Mouse (Mus musculus) heart, embryonic 14.5 days (tissue): ENCODE measurements at regions not wholly inside any gene's neighbourhood (a gene's known extent, or its start where the extent isn't known, plus 50 kb on each side); places are given as distances from the start of the nearest gene placed in this dataset.
A peak's percentile ranks its signal among the peaks of the same experiment; 100 is the strongest.

Experiments used
- ATAC-seq: fragments of 200-750 bp; cut with Nextera tagmentation; 2 replicates; pipeline ENCODE4 v1.8.0; 2017; ENCODE audit warnings: low read depth, moderate TSS enrichment; ENCODE audit not compliant: insufficient number of reproducible peaks, insufficient read depth, low FRiP score
- H3K27ac ChIP-seq, 2 experiments: fragments of 200-500 bp in 1 of 2; fragments of 300-500 bp in 1 of 2; sonication (generic) in 1 of 2; replicated peaks in 1 of 2; 2 replicates each; pipeline ENCODE4 v1.5.1; 2012 to 2014; ENCODE audit warnings: low read depth in 2 of 2, low read length in 2 of 2, control low read depth in 1 of 2, mild to moderate bottlenecking in 1 of 2, mixed read lengths in 1 of 2; ENCODE audit not compliant: control insufficient read depth in 1 of 2, insufficient read depth in 1 of 2
- H3K27me3 ChIP-seq: fragments of 300-500 bp; sonication (generic); 2 replicates; pipeline ENCODE4 v1.6.1; 2014; ENCODE audit warnings: mild to moderate bottlenecking, low read length, control low read depth; ENCODE audit not compliant: control insufficient read depth, insufficient read depth
- H3K36me3 ChIP-seq: fragments of 300-500 bp; sonication (generic); 2 replicates; pipeline ENCODE4 v1.6.1; 2014; ENCODE audit warnings: mild to moderate bottlenecking, control low read depth, low read length, mixed read lengths; ENCODE audit not compliant: control insufficient read depth, insufficient read depth
- H3K4me1 ChIP-seq, 2 experiments: fragments of 200-500 bp in 1 of 2; fragments of 300-500 bp in 1 of 2; sonication (generic) in 1 of 2; 2 replicates each; pipeline ENCODE4 v1.6.1; 2012 to 2014; ENCODE audit warnings: low read length in 2 of 2, control low read depth in 1 of 2, mixed read lengths in 1 of 2; ENCODE audit not compliant: control insufficient read depth in 2 of 2, insufficient read depth in 2 of 2
- H3K4me2 ChIP-seq: fragments of 300-500 bp; sonication (generic); 2 replicates; pipeline ENCODE4 v1.6.1; 2014; ENCODE audit warnings: mild to moderate bottlenecking, low read length
- H3K4me3 ChIP-seq, 2 experiments: fragments of 200-500 bp in 1 of 2; fragments of 300-500 bp in 1 of 2; sonication (generic) in 1 of 2; 2 replicates each; pipeline ENCODE4 v1.5.1; 2012 to 2014; ENCODE audit warnings: low read length in 2 of 2, mild to moderate bottlenecking in 2 of 2, control low read depth in 1 of 2, low read depth in 1 of 2, moderate library complexity in 1 of 2; ENCODE audit not compliant: control insufficient read depth in 1 of 2, insufficient read depth in 1 of 2
- H3K9ac ChIP-seq: fragments of 300-500 bp; sonication (generic); 2 replicates; pipeline ENCODE4 v1.6.1; 2014; ENCODE audit warnings: mild to moderate bottlenecking, low read length
- H3K9me3 ChIP-seq: fragments of 300-500 bp; sonication (generic); 2 replicates; pipeline ENCODE4 v1.6.1; 2016; ENCODE audit warnings: low read length, control low read depth; ENCODE audit not compliant: control insufficient read depth
- WGBS: fragments of 180-500 bp; shearing (Covaris S2); extraction: QIAGEN DNeasy Blood & Tissue Kit; methylation state at CpG from one replicate; pipeline ENCODE4 v1.1.7; 2014; 5-methylcytosine and 5-hydroxymethylcytosine counted together

DNA sequence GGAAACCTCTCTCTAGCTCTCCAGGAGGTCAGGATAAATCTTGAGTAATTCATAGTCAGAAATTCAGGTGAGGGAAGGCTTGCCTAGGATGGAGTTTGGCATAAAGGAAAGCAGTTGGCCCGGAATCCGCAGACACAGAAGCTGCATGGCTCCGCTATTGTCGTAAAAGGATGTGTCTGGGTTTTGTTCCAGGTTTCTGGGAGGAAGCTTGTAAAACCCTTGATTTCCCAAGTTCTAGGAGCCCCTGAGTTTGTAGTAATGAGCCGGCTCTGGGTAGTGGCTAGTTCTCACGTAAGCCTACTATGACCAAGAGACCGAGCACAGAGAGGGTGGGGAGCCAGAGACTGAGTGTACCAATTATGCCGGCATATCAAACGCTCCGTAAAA, 52.7 kb upstream of the Gm21915 start:
- no peaks in the 10 kb centered on the region for H3K36me3 ChIP-seq
- WGBS, result 41% methylated on average over 10 of the region's 10 CpGs
- ATAC-seq, result no peak
- H3K4me1 ChIP-seq, result peaks cover 5 to 13% of the 10 kb centered on the region in 2 experiments
- no peak overlapping the region; the same call in 1 of the 2 replicates for H3K9ac ChIP-seq
- peak overlapping the region; percentile 71 for H3K4me2 ChIP-seq
- H3K27me3 ChIP-seq, result no peaks in the 10 kb centered on the region
- H3K27ac ChIP-seq, result no peak overlapping the region
- no peaks in the 10 kb centered on the region for H3K9me3 ChIP-seq
- peak overlapping the region in 1 of 2 experiments; percentile 32; a peak in 1 of 4 replicates for H3K4me3 ChIP-seq

- Histone ChIP-seq H3K27me3 (no peaks in the 10 kb centered on the region), H3K9ac (peak overlapping the region; percentile 61; the same call in 1 of the 2 replicates), H3K4me1 (peaks cover 5 to 13% of the 10 kb centered on the region in 2 experiments), H3K4me3 (peak overlapping the region in 1 of 2 experiments; percentile 32; a peak in 2 of 4 replicates), H3K9me3 (no peaks in the 10 kb centered on the region), H3K4me2 (peak overlapping the region; percentile 71), H3K27ac (no peak overlapping the region), H3K36me3 (no peaks in the 10 kb centered on the region)
- no peak for ATAC-seq
- WGBS, result 4% methylated on average over 20 of the region's 20 CpGs
Observed at GRCm38 (mm10) chr9:40617036-40617675, 53.3 kb upstream of the Gm21915 start.

DNA sequence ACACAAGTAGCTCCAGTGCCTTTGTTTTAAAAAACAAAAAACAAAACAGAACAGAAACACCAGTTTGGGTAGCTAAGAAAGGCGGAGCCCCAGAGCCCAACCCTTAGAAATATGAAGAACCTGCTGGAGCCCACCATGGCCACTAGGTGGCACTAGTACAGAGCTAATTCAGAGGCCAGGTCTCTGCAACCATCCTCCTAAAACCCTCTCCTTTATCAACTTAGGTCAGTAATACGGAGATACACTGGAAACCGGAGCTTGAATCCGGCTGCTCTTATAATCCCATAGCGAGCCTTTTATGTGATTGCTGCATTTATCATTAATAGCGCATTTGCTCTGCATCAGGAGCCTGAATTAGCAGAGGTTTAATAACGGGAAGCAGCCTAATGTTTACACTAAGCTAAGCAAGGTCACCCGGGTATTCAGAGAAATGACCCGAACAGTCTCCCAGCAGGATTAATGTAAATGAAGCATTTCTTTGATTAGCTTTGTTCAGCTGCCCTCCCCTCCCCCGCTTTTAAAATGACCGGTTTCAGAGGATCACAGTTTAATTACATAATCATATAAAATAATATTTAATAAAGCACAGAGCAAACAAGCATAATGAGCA, 53.9 kb upstream of the Gm21915 start:
- peak overlapping the region; percentile 71 for H3K4me2 ChIP-seq

GRCm38 (mm10) chr9:40615891-40616290, 54.5 kb upstream of the Gm21915 start:
- H3K27me3 ChIP-seq, result no peaks in the 10 kb centered on the region
- no peak overlapping the region for H3K27ac ChIP-seq
- no peaks in the 10 kb centered on the region for H3K36me3 ChIP-seq
- H3K9me3 ChIP-seq, result 0 out of 2 replicates have a peak, but pooled peaks cover 3% of the 10 kb centered on the region
- no peak for ATAC-seq
- H3K9ac ChIP-seq, result no peak overlapping the region
- H3K4me2 ChIP-seq, result peak overlapping the region; percentile 71; the same call in 1 of the 2 replicates
- peaks cover 5 to 13% of the 10 kb centered on the region in 2 experiments for H3K4me1 ChIP-seq
- H3K4me3 ChIP-seq, result no peak overlapping the region
- 30% methylated on average over 8 of the region's 8 CpGs for WGBS

More for the DNA sequence above, 53.9 kb upstream of the Gm21915 start:
- Histone ChIP-seq H3K27me3 (no peaks in the 10 kb centered on the region), H3K9me3 (0 out of 2 replicates have a peak, but pooled peaks cover 2% of the 10 kb centered on the region), H3K9ac (peak overlapping the region; percentile 61), H3K4me1 (peaks cover 5 to 13% of the 10 kb centered on the region in 2 experiments), H3K36me3 (no peaks in the 10 kb centered on the region), H3K4me3 (peak overlapping the region; percentile 27 to 32; a peak in 3 of 4 replicates), H3K27ac (no peak overlapping the region)
- 3% methylated on average over 11 of the region's 11 CpGs for WGBS
- no peak for ATAC-seq

DNA sequence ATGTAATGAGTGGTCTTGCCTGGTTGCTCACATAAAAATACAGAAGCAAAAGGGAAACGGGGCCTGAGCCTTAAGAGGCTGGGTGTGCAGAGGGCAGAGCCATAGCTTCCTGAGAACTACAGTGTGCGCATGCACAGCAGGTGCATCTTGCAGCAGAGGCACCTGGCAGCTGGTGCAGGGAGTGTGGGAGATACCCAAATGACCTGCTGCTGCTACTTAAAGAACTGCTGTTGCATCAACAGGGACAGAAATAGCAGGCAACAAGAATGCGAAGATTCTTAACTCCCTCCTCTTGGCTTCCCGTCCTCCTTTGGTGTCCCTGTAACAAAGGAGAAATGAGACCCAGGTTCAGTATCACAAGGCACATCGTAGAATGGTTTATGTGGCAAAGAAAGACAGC, 56.3 kb upstream of the Gm21915 start:
- no peaks in the 10 kb centered on the region for H3K27me3 ChIP-seq
- no peak overlapping the region for H3K4me2 ChIP-seq
- no peak overlapping the region for H3K9ac ChIP-seq
- WGBS, result 45% methylated on average over 5 of the region's 5 CpGs
- peaks cover 5 to 13% of the 10 kb centered on the region in 2 experiments for H3K4me1 ChIP-seq
- no peaks in the 10 kb centered on the region for H3K36me3 ChIP-seq
- H3K9me3 ChIP-seq, result 0 out of 2 replicates have a peak, but pooled peaks cover 3% of the 10 kb centered on the region
- no peak overlapping the region for H3K27ac ChIP-seq
- no peak for ATAC-seq
- no peak overlapping the region for H3K4me3 ChIP-seq

DNA sequence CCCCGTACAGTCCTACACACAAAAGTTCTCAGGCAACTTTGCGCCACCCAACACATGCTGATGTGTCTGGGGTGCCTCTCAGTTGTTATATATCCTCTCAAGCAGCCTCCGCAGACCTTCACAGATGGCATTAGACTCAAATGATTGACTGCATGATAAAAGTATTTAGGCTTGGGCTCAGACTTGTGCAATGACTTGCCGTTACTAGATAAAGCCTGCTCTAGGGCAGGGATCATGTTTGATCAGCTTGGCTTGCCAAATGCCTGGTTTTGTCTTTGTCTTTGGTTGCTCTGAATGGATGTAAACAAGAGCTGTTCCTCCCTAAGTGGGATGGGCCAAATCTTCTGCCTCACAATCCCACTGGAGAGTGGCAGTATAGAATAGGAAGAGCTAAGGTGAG, 57.2 kb upstream of the Gm21915 start:
- no peak overlapping the region for H3K4me2 ChIP-seq
- H3K9me3 ChIP-seq, result 0 out of 2 replicates have a peak, but pooled peaks cover 3% of the 10 kb centered on the region
- no peak overlapping the region for H3K27ac ChIP-seq
- no peak overlapping the region for H3K4me3 ChIP-seq
- 77% methylated on average over 4 of the region's 4 CpGs for WGBS
- peaks cover 5 to 13% of the 10 kb centered on the region in 2 experiments for H3K4me1 ChIP-seq
- H3K27me3 ChIP-seq, result no peaks in the 10 kb centered on the region
- ATAC-seq, result no peak
- H3K36me3 ChIP-seq, result no peaks in the 10 kb centered on the region
- no peak overlapping the region for H3K9ac ChIP-seq

- H3K36me3 ChIP-seq, result no peaks in the 10 kb centered on the region
- no peak for ATAC-seq
- WGBS, result 100% methylated on average over 1 of the region's 1 CpGs
- no peaks in the 10 kb centered on the region for H3K27me3 ChIP-seq
- H3K9me3 ChIP-seq, result 0 out of 2 replicates have a peak, but pooled peaks cover 3% of the 10 kb centered on the region
- H3K4me1 ChIP-seq, result peaks cover 5 to 12% of the 10 kb centered on the region in 2 experiments
- H3K27ac ChIP-seq, result no peak overlapping the region
- H3K4me3 ChIP-seq, result no peak overlapping the region
- no peak overlapping the region for H3K4me2 ChIP-seq
- no peak overlapping the region for H3K9ac ChIP-seq
Observed at GRCm38 (mm10) chr9:40612755-40613154, 57.7 kb upstream of the Gm21915 start.
